Mouse (Mus musculus) CD4-positive, CD25-positive, alpha-beta regulatory T cell, adult 4 months (primary cell): ENCODE measurements around the gene Olfr328. TPM values are rescaled to one million over a fixed set of nuclear protein-coding genes. Genes with fewer than 3 reads are reported as not detected.
"Not testable (repeated sequence)": the region's sequence is repeated elsewhere in the genome, so short reads cannot be mapped to it uniquely, and the experiment has no call there.

Source experiments
- ATAC-seq: one replicate; pipeline ENCODE4 v1.8.0; 2017
- polyA plus RNA-seq, 2 experiments: library from polyadenylated mRNA; unstranded; fragments of 100-300 nt; shearing (Covaris generic); gene quantifications; one replicate each; pipeline ENCODE4 v1.2.1; 2017

The Olfr328 gene
- polyA plus RNA-seq: not detected

GRCm38 (mm10) chr11:58555536-58555935 is at the start of gene Olfr328:
Gene Olfr328, minus strand, starts transcription at chr11:58555636.
- no peak for ATAC-seq

DNA sequence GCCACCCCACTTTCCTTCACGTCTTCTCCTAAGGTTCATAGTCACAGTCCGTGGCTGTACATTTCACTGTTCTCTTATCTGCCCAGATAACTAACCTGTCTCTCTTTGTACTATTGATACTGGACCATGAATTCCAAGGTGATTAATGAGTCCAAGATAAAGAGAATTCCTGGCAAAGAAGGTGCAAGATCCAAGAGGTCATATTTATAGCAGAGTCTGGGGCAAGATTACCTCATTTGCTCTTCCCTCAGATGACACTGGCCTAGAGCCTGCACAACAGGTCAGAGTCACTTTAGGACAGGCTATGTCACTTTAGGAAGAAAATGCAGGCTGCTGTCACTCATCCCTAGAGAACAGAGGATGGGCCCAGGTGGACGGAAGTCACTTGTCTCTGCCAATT is 49.8 kb upstream of the Olfr328 start:
- ATAC-seq: no peak

- no peak for ATAC-seq
Observed at GRCm38 (mm10) chr11:58604688-58605087, 49.3 kb upstream of the Olfr328 start.

DNA sequence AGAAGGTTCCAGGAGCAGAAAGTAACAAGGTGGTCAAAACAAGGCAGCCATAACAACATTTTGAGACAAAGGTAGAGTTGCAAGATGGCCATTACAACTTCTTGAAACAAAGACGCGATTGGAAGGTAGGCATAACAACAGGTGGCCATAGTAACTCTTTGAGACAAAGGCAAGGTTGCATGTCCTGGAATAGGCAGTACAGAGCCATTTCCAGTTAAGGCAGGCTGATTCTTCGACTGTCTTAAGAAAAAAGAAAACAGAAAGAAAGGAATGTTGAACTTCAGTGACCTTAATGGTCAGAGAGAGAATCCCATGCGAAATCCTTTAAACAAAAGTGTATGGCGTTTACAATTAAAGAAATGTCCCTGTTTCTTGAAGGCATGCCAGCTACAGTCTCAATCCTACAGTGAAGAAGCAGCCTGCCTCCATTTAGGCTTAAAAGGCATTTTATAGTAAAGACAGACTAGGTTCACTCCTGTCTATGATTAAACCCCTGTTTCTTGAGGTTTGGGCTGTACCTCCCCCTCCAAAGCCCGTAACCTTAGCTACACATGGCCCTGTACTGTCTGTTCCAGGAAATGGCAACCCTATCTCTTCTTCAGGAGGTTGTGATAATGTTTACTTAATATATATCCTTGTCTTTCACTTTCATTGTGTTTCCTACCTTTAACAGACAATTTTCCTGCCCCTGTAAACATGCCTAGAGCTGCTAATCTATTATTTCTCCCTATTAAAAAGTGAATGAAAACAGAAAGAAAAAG is 47.5 kb upstream of the Olfr328 start:
- no peak for ATAC-seq

- ATAC-seq: no peak
Observed at GRCm38 (mm10) chr11:58602062-58602461, 46.6 kb upstream of the Olfr328 start.

DNA sequence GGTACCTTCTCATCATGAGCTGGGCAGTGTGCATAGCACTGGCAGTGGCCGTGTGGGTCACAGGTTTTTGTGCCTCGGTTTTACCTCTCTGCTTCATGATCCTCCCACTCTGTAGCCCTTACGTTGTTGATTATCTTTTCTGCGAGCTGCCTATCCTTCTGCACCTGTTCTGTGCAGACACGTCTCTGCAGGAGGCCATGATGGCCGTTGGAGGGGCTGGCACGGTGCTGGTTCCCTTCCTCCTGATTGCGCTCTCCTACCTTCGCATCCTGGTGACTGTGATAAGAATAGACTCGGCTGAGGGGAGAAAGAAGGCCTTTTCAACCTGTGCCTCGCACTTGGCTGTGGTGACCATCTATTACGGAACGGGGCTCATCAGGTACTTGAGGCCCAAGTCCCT is 42.4 kb upstream of the Olfr328 start:
- ATAC-seq: no peak

DNA sequence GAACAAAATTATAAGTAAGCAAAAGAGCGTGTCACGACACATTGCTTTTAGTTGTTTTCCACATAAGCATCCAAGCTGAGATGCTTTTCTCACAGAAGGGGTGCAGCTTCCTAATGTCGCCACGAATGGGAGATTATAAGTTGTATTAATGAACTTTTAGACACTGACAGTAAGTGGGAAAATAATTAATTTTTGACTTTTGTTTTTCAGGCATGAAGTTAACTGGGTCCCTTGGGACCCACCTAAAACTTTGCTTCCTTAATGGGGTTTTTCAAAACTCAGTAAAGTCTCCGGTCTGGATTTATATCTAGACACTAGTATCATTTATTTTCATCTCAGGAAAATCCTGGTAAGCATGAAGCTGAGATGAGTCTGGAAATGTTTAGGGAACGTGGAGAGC is 39.4 kb upstream of the Olfr328 start, which contains the start of gene Olfr324:
Gene Olfr324, plus strand, starts transcription at position 301 of the 400 bp plus-strand sequence.
- ATAC-seq: no peak

- no peak for ATAC-seq
Observed at GRCm38 (mm10) chr11:58588620-58589250, 33.3 kb upstream of the Olfr328 start.

DNA sequence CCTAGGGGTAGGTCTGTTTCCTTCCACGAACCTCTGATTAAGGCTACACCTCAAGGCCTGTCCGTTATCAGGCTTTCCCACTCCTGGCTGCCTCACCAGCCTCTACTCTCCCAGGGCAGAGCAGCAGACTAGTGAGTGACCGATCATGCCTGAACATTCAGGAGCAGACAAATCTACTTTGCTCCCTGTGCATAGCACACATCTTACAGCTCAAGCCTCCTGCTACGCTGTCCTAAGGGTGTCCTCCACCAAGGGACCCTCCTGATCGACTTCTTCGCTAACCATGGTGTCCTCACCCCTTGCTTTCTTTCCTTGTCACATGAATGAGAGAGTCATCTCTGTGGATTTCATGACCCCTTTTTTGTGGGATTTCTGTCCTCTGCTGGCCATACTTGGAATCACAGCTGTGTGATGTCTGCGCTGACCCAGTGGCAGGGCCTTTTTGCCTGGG is 32.5 kb upstream of the Olfr328 start:
- no peak for ATAC-seq

DNA sequence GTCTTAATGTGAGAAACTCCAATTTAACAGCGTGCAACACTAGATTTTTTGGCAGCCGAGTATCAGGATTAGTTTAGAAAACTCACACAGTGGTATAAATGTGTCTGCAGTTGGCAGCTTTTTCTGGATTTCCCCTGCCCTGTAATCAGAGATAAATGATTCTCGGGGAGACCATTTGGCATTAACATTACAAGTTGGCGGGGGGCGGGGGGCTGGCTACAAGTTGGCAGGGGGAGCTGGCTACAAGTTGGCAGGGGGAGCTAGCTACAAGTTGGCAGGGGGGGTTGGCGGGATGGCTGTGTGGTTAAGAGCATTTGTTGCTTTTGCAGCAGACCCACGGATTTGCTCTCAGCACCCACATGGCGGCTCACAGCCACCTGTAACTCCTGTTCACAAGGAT is 23.2 kb upstream of the Olfr328 start:
- ATAC-seq: no peak

DNA sequence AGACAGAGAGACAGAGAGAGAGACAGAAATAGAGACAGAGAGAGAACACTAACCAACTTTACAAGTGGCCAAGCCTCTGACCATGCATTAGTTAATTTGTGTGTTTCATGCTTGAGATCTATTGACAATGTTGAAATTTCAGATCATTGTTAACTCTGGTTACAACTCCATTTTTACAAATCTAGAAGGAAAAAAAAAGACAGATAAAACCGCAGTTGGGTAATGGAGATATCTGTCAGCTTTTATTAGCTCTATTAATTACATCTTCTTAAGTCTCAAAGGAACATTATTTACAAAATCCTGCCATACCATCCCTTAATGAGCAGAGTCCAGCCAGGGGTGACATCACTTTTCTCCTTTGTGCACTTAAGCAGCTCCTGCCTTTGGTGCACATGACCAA is 22.0 kb upstream of the Olfr328 start, which contains the start of gene Olfr325:
Gene Olfr325, plus strand, starts transcription at position 301 of the 400 bp plus-strand sequence.
- ATAC-seq: no peak

DNA sequence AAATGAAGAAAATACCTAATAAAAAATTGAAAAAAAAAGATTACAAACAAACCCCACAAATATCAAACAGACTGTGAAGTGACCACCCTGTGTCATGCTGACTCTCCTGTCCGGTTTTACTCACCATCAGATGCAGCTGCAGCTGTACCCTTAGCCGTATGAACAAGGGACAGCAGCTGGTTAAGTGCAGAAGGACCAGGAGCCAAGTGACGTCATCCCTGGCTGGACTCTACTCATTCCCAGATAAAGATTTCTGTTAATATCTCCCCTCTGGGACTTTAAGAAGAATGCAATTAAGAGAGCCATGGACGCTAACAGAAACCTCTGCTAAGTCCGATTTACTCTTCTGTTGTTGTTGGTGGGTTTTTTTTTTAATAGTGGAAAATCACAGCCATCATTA is 15.0 kb upstream of the Olfr328 start, which contains the start of gene Olfr224:
Gene Olfr224, minus strand, starts transcription at position 149 of the 400 bp plus-strand sequence.
- no peak for ATAC-seq

DNA sequence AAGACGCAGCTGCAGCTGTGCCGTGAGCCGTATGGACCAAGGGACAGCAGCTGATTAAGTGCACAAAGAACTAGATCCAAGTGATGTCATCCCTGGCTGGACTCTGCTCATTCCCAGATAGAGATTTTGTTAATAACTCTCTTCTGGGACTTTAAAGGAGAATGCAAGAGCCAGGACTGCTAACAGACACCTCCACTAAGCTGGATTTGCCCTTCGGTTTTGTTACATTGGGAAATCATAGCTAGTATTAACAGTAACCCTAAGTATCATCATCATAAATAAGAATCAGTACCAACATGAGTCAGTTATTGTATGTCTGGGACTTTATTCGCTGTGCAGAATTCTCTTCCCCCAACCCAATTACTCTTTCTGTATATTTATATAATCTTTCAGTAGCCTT is 9.1 kb downstream of the Olfr328 start, which contains the start of gene Olfr329-ps:
Gene Olfr329-ps, minus strand, starts transcription at position 101 of the 400 bp plus-strand sequence.
- ATAC-seq: no peak

DNA sequence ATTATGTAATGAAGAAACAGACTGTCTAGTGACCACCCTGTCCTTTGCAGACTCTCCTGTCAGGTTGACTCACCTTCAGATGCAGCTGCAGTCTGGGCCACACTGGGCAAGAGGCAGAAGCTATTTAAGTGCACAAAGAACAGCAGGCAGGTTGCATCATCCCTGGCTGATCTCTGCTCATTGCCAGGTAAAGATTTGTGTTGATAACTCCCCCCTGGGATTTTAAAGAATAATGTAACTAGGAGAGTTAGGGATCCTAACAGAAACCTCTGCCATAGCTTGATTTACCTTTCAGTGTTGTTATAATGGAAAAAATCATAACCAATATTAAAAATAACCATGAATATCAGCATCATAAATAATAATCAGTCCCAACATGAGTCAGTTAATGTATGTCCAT is 20.7 kb downstream of the Olfr328 start, which contains the start of gene Olfr330:
Gene Olfr330, minus strand, starts transcription at position 101 of the 400 bp plus-strand sequence.
- ATAC-seq: not testable (repeated sequence)

DNA sequence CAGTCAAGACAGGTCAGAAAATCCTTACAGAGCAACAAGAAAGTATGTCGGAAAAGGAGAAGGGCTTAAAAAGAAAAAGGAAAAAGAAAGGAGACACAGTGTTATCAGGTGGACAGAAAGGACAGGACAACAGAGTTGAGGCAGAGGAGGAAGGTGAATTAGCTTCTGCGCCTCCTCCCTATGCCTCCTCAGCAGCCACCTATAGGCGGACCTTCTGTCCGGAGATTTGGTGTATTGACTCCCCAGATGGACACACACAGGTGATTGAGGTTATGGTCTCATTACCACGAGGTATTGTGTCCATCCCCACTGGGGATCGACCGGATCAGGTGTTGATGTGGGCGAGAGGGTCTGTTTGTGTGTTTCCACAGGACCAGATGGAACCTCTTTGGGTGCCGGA is 35.7 kb downstream of the Olfr328 start:
- not testable (repeated sequence) for ATAC-seq

DNA sequence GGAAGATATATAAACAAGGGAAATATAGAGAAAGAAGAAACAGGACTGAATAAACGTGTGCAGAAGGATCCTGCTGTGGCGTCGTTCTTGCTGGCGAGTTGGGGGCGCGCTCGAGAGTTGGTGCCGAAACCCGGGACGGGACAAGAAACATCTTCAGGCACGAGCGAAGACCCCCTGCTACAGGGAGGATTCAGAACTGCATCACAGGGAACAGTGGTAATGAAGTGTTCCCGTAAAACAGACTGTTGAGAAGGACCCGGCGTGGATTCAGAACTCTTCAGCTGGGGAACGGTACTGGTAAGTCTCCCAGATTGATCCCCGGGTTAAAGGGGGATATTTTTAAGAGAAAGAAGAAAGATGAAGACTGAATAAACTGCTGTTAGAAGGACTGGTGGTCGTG is 36.5 kb downstream of the Olfr328 start:
- not testable (repeated sequence) for ATAC-seq

DNA sequence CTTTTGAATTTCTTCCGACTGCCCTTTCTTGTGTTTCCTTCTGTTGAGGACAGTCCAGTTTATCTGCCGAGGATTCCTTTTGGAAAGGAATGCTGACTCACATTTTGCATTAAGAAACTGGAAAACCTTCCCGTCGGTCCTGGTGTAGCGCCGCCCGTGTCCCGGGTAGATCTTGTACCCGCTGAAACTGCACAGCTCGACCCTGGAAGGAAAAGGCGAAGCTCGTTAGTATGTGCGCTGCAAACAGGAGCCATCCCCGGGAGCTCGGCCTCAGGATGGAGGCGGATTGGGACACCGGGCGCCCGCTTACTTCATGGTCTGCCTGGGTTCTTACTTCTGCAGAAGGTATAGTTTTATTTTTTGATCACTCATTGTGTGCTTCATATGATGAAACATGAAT is 46.4 kb downstream of the Olfr328 start:
- not testable (repeated sequence) for ATAC-seq

GRCm38 (mm10) chr11:58502472-58502871 is 53.0 kb downstream of the Olfr328 start, which contains the start of gene Olfr331:
Gene Olfr331, minus strand, starts transcription at chr11:58502572.
- not testable (repeated sequence) for ATAC-seq

Other genes starting within 250 kb of the Olfr328 start
- 10 to 100 TPM; 10.7 TPM for gene Zfp692, start 248.6 kb downstream of the Olfr328 start, polyA plus RNA-seq
- 10 to 100 TPM; 37.0 to 46.8 TPM for gene Zfp672, start 225.3 kb downstream of the Olfr328 start, polyA plus RNA-seq
- gene Sh3bp5l, start 224.9 kb downstream of the Olfr328 start, polyA plus RNA-seq: 1 to 10 TPM; 5.3 to 6.3 TPM
- not detected for gene Lypd8, start 176.6 kb downstream of the Olfr328 start, polyA plus RNA-seq
- gene 1810065E05Rik, start 134.5 kb downstream of the Olfr328 start, polyA plus RNA-seq: not detected
- gene Gm12253, start 123.1 kb downstream of the Olfr328 start, polyA plus RNA-seq: not detected
- not detected for gene Lypd9, start 102.7 kb downstream of the Olfr328 start, polyA plus RNA-seq
- gene Olfr30, start 93.4 kb downstream of the Olfr328 start, polyA plus RNA-seq: not detected
- under 1 TPM in 1 of 2 experiments, not detected in 1; 0.23 TPM for gene Olfr332, start 63.1 kb downstream of the Olfr328 start, polyA plus RNA-seq
- gene Olfr331, start 53.1 kb downstream of the Olfr328 start, polyA plus RNA-seq: not detected
- not detected for gene Olfr330, start 20.8 kb downstream of the Olfr328 start, polyA plus RNA-seq
- not detected for gene Olfr329-ps, start 9.2 kb downstream of the Olfr328 start, polyA plus RNA-seq
- gene Olfr224, start 14.9 kb upstream of the Olfr328 start, polyA plus RNA-seq: under 1 TPM in 1 of 2 experiments, not detected in 1; 0.36 TPM
- gene Olfr325, start 22.1 kb upstream of the Olfr328 start, polyA plus RNA-seq: not detected
- not detected for gene Olfr324, start 39.5 kb upstream of the Olfr328 start, polyA plus RNA-seq
- not detected for gene 2210407C18Rik, start 60.4 kb upstream of the Olfr328 start, polyA plus RNA-seq
- not detected for gene Olfr323, start 74.9 kb upstream of the Olfr328 start, polyA plus RNA-seq
- not detected for gene Trim58, start 84.8 kb upstream of the Olfr328 start, polyA plus RNA-seq
- not detected for gene Olfr322, start 103.1 kb upstream of the Olfr328 start, polyA plus RNA-seq
- gene Olfr320, start 125.5 kb upstream of the Olfr328 start, polyA plus RNA-seq: not detected
- not detected for gene Olfr319, start 143.5 kb upstream of the Olfr328 start, polyA plus RNA-seq
- gene Olfr318, start 168.4 kb upstream of the Olfr328 start, polyA plus RNA-seq: not detected
- not detected for gene Olfr317, start 183.6 kb upstream of the Olfr328 start, polyA plus RNA-seq
- gene Olfr316, start 197.1 kb upstream of the Olfr328 start, polyA plus RNA-seq: not detected
- gene Olfr315, start 217.6 kb upstream of the Olfr328 start, polyA plus RNA-seq: not detected
- not detected for gene Olfr314, start 227.3 kb upstream of the Olfr328 start, polyA plus RNA-seq
- under 1 TPM in 1 of 2 experiments, not detected in 1; 1.00 TPM for gene Fam183b, start 246.3 kb upstream of the Olfr328 start, polyA plus RNA-seq